Mouse (Mus musculus): ENCODE data around the gene Mettl24. TPM values are rescaled to one million over a fixed set of nuclear protein-coding genes. Genes with fewer than 3 reads are reported as not detected.

The Mettl24 gene
- total and polyA plus RNA-seq, 3 experiments, result not detected

- Histone ChIP-seq H3K36me3 (ENCODE audit: control insufficient read depth in 1 of 2, insufficient read depth in 2 of 2, low read length in 2 of 2) (no peaks in the 10 kb centered on the region), H3K27ac (ENCODE audit: control insufficient read depth, low read depth, low read length) (no peak overlapping the region), H3K9me3 (replicated peaks; ENCODE audit: insufficient read depth, low read length) (no peaks in the 10 kb centered on the region), H3K4me3 (ENCODE audit: control insufficient read depth in 1 of 2, insufficient read depth in 1 of 2, low read depth in 2 of 2, low read length in 2 of 2) (no peak overlapping the region), H3K9ac (ENCODE audit: control insufficient read depth, low read depth, low read length, poor library complexity, severe bottlenecking) (no peak overlapping the region), H3K79me2 (ENCODE audit: control insufficient read depth, insufficient read depth, low read length, poor library complexity) (no peaks in the 10 kb centered on the region), H3K4me1 (ENCODE audit: control insufficient read depth in 1 of 2, insufficient read depth in 2 of 2, low read length in 2 of 2) (no peaks in the 10 kb centered on the region), H3K27me3 (ENCODE audit: control insufficient read depth in 1 of 2, insufficient read depth in 2 of 2, low read length in 2 of 2) (peaks cover 0 to 3% of the 10 kb centered on the region in 2 experiments; a peak in 3 of 4 replicates)
- TF ChIP-seq POLR2A (IDR thresholded peaks at IDR 0.05; ENCODE audit: control insufficient read depth in 1 of 2, insufficient read depth in 1 of 2, low read depth in 1 of 2, low read length in 2 of 2, poor library complexity in 1 of 2), result no peak
- no peak for TF ChIP-seq CHD1 (IDR thresholded peaks at IDR 0.05; ENCODE audit: low read depth, low read length)
- TF ChIP-seq MAZ (IDR thresholded peaks at IDR 0.05; ENCODE audit: low read depth, low read length), result no peak
- no peak for DNase-seq (ENCODE audit: low read depth, low spot score)
Measured at GRCm38 (mm10) chr10:40638823-40639819, 44.0 kb upstream of the Mettl24 start.

- TF ChIP-seq POLR2A (IDR thresholded peaks at IDR 0.05; ENCODE audit: control insufficient read depth in 1 of 2, insufficient read depth in 1 of 2, low read depth in 1 of 2, low read length in 2 of 2, poor library complexity in 1 of 2), result no peak
- Histone ChIP-seq H3K27me3 (ENCODE audit: control insufficient read depth in 1 of 2, insufficient read depth in 2 of 2, low read length in 2 of 2) (peaks cover 0 to 3% of the 10 kb centered on the region in 2 experiments; a peak in 3 of 4 replicates), H3K79me2 (ENCODE audit: control insufficient read depth, insufficient read depth, low read length, poor library complexity) (no peaks in the 10 kb centered on the region), H3K27ac (ENCODE audit: control insufficient read depth, low read depth, low read length) (no peak overlapping the region), H3K36me3 (ENCODE audit: control insufficient read depth in 1 of 2, insufficient read depth in 2 of 2, low read length in 2 of 2) (no peaks in the 10 kb centered on the region), H3K9ac (ENCODE audit: control insufficient read depth, low read depth, low read length, poor library complexity, severe bottlenecking) (no peak overlapping the region), H3K9me3 (replicated peaks; ENCODE audit: insufficient read depth, low read length) (no peaks in the 10 kb centered on the region), H3K4me3 (ENCODE audit: control insufficient read depth in 1 of 2, insufficient read depth in 1 of 2, low read depth in 2 of 2, low read length in 2 of 2) (no peak overlapping the region), H3K4me1 (ENCODE audit: control insufficient read depth in 1 of 2, insufficient read depth in 2 of 2, low read length in 2 of 2) (no peaks in the 10 kb centered on the region)
- no peak for DNase-seq (ENCODE audit: low read depth, low spot score)
Measured at GRCm38 (mm10) chr10:40640406-40640805, 42.7 kb upstream of the Mettl24 start.

GRCm38 (mm10) chr10:40641901-40642300 is 41.2 kb upstream of the Mettl24 start:
- no peaks in the 10 kb centered on the region for H3K9me3 ChIP-seq (replicated peaks; ENCODE audit: insufficient read depth, low read length)
- H3K4me3 ChIP-seq (ENCODE audit: control insufficient read depth in 1 of 2, insufficient read depth in 1 of 2, low read depth in 2 of 2, low read length in 2 of 2), result no peak overlapping the region
- DNase-seq (ENCODE audit: low read depth, low spot score), result no peak
- H3K36me3 ChIP-seq (ENCODE audit: control insufficient read depth in 1 of 2, insufficient read depth in 2 of 2, low read length in 2 of 2), result no peaks in the 10 kb centered on the region
- peaks cover 0 to 3% of the 10 kb centered on the region in 2 experiments; a peak in 2 of 4 replicates for H3K27me3 ChIP-seq (ENCODE audit: control insufficient read depth in 1 of 2, insufficient read depth in 2 of 2, low read length in 2 of 2)
- H3K79me2 ChIP-seq (ENCODE audit: control insufficient read depth, insufficient read depth, low read length, poor library complexity), result no peaks in the 10 kb centered on the region
- H3K4me1 ChIP-seq (ENCODE audit: control insufficient read depth in 1 of 2, insufficient read depth in 2 of 2, low read length in 2 of 2), result no peaks in the 10 kb centered on the region
- no peak for TF ChIP-seq GABPA (IDR thresholded peaks at IDR 0.05; ENCODE audit: low read depth, low read length)
- H3K27ac ChIP-seq (ENCODE audit: control insufficient read depth, low read depth, low read length), result no peak overlapping the region
- no peak overlapping the region for H3K9ac ChIP-seq (ENCODE audit: control insufficient read depth, low read depth, low read length, poor library complexity, severe bottlenecking)

- no peak overlapping the region for H3K27ac ChIP-seq (ENCODE audit: control insufficient read depth, low read depth, low read length)
- H3K27me3 ChIP-seq (ENCODE audit: control insufficient read depth in 1 of 2, insufficient read depth in 2 of 2, low read length in 2 of 2), result no peaks in the 10 kb centered on the region; a peak in 1 of 4 replicates
- no peak for DNase-seq (ENCODE audit: low read depth, low spot score)
- H3K79me2 ChIP-seq (ENCODE audit: control insufficient read depth, insufficient read depth, low read length, poor library complexity), result no peaks in the 10 kb centered on the region
- H3K36me3 ChIP-seq (ENCODE audit: control insufficient read depth in 1 of 2, insufficient read depth in 2 of 2, low read length in 2 of 2), result no peaks in the 10 kb centered on the region
- no peak overlapping the region for H3K9ac ChIP-seq (ENCODE audit: control insufficient read depth, low read depth, low read length, poor library complexity, severe bottlenecking)
- no peak overlapping the region for H3K4me3 ChIP-seq (ENCODE audit: control insufficient read depth in 1 of 2, insufficient read depth in 1 of 2, low read depth in 2 of 2, low read length in 2 of 2)
- H3K4me1 ChIP-seq (ENCODE audit: control insufficient read depth in 1 of 2, insufficient read depth in 2 of 2, low read length in 2 of 2), result no peaks in the 10 kb centered on the region
- TF ChIP-seq USF1 (IDR thresholded peaks at IDR 0.05; ENCODE audit: low read depth, low read length) (no peak), BHLHE40 (IDR thresholded peaks at IDR 0.05; ENCODE audit: borderline replicate concordance, low read depth, low read length) (no peak), TCF12 (IDR thresholded peaks at IDR 0.05; ENCODE audit: low read depth, low read length) (no peak), UBTF (IDR thresholded peaks at IDR 0.05; ENCODE audit: borderline replicate concordance, insufficient read depth, low read depth, low read length) (no peak), MAFK (IDR thresholded peaks at IDR 0.05; ENCODE audit: borderline replicate concordance, low read depth, low read length) (no peak), MYB (IDR thresholded peaks at IDR 0.05; ENCODE audit: low read depth, low read length) (no peak), SMC3 (IDR thresholded peaks at IDR 0.05; ENCODE audit: low read depth, low read length) (no peak), POLR2AphosphoS5 (IDR thresholded peaks at IDR 0.05; ENCODE audit: borderline replicate concordance, low read depth, low read length) (no peak), GATA1 (IDR thresholded peaks at IDR 0.05; ENCODE audit: low read depth, low read length) (no peak), HCFC1 (IDR thresholded peaks at IDR 0.05; ENCODE audit: low read depth, low read length) (no peak), POLR2AphosphoS2 (IDR thresholded peaks at IDR 0.05; ENCODE audit: low read length) (no peak), CHD2 (IDR thresholded peaks at IDR 0.05; ENCODE audit: low read length) (no peak), CTCF (IDR thresholded peaks at IDR 0.05 in 2 of 3, conservative IDR thresholded peaks at IDR 0.05 in 1 of 3; ENCODE audit: control insufficient read depth in 1 of 3, insufficient read depth in 1 of 3, low read depth in 2 of 3, low read length in 3 of 3, poor library complexity in 1 of 3, severe bottlenecking in 1 of 3) (no peak), MEF2A (IDR thresholded peaks at IDR 0.05; ENCODE audit: extremely low read depth, insufficient replicate concordance, low read depth, low read length, poor library complexity, severe bottlenecking) (no peak)
- H3K9me3 ChIP-seq (replicated peaks; ENCODE audit: insufficient read depth, low read length), result no peaks in the 10 kb centered on the region
Measured at GRCm38 (mm10) chr10:40643126-40643525, 40.0 kb upstream of the Mettl24 start.

Data from MEL (cell line).